Mouse (Mus musculus) T-helper 1 cell (primary cell): ENCODE data around the gene Gm7102.
"Not testable (repeated sequence)": the region's sequence is repeated elsewhere in the genome, so short reads cannot be mapped to it uniquely, and the experiment has no call there.

Source experiments
- in situ Hi-C: fragments of 300-600 bp; cut with MboI, MseI; formaldehyde crosslinking; loops from one replicate; pipeline ENCODE4 v1.15.1; 2025; ENCODE audit warnings: high pct_unique_total_duplicates

Gm7102 gene

DNA sequence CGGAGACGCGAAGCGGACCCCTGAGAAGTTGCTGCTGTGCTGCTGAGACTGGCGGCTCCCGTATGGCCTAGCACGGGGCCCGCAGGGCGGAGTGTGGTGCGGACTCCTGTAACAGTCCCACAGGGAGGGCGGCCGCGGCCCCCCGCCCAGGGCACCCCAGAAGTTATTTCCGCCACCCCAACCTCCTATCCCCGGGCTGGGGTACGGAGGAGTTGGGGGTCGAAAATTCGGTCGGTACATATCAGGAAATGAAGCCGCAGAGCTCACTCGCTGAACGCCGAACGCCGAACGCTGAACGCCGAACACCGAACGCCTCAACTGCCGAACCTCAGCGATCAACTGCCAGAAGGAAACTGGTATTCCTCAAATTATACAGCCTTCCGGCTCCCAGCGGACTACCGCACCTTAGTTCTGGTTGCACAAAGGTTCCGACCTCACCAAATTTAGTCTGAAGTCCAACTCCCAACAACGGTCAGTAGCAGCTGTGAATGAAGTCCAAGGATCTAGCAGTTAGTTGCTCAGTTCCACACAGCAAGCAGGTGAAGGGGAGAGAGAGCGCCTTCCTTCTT, at the start of gene Gm7102:
TSS of gene Gm7102 (minus strand) at position 554 of the 569 bp plus-strand sequence.
- in situ Hi-C loops: no loop called here

DNA sequence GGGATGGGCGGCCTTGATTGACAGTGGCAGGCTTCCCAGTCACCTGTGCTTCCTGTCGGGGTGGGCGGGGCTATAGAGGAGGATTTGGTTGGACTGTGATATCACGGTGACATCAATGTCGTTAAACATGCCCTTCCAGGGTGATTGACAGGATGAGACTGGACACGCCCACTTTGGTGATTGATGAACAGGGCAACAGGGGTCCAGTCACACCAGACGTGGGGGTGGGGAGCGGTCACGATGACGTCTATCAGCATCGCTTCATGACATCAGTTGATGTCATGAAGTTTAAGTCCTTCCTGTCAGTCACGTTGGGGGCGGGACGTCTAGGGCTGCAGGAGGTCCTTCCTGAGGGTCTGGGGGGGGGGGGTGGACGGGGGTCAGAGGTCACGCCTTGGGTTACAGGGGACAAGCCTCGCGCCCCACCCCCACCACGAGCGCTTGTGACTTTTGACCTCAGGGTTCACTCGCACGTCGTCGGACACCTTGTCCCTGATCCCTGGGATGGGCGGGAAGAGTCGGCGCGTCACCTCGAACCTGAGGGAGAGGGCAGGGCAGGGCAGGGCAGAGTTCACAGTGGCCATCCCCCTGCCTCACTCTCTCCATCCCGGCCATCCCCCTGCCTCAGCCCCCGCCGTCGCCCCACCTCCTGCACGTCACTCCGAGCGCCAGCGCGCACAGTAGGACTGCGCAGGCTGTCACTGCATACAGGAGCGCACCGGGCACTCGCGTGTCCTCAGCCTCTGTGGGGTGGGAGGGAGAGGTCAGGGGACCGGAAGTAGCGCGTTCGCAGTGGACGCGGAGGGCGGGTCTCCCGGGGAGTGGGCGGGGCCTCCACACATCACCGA, 48.8 kb upstream of the Gm7102 start:
- in situ Hi-C loops: loop anchor here (5.0 kb wide), 1 partner anchor 353 kb away; the partner anchor contains the start of gene Prdx3

GRCm38 (mm10) chr19:61223706-61224328, 47.7 kb upstream of the Gm7102 start:
- in situ Hi-C loops: no loop called here

DNA sequence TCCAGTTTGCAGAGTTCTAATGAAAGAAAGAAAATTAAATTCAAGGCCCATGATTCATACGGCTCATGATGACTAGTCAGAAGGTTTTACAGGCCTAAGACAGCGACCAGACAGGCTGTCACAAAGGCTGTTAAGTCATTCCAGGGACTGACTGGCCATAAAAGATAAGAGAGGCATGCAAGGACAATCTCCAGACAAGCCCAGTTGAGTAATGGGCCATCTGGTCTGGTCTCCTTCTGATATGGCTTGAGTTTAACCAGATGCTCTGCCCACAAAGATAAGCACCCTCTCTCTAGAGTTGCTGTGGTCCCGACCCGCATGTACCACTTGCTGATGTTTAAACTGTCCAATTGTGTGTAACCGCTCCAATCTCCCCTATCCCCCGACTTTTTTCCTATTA, 31.4 kb upstream of the Gm7102 start:
- in situ Hi-C loops: not testable (repeated sequence)

DNA sequence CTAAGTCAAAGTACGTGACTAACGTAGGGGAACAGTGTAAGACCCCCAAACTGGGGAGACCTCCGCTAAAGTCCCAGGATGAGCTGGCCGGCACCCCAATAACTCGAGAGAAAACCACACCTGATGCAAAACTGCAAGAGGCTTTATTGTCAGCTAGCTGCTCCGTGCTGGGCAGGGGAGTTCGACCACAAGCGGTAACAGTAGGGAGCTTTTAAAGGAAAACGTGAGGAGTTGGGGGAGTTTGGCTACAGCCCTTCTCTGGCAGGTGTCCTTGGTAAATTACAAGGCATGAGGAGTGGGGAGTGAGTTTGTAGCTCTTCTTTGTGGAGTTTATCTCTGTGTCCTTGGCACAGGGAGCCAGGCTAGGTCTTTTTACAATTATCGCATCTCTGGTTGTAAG, 23.7 kb upstream of the Gm7102 start:
- in situ Hi-C loops: loop anchor here (5.0 kb wide), 1 partner anchor 67 kb away; no protein-coding TSS in a partner anchor

GRCm38 (mm10) chr19:61199316-61199715, 23.2 kb upstream of the Gm7102 start:
- in situ Hi-C loops: loop anchor here (5.0 kb wide), 1 partner anchor 68 kb away; no protein-coding TSS in a partner anchor

GRCm38 (mm10) chr19:61183590-61183989, 7.5 kb upstream of the Gm7102 start, which contains the start of gene Gm6020:
TSS of gene Gm6020 (plus strand) at chr19:61183890.
- in situ Hi-C loops: not testable (repeated sequence)

- in situ Hi-C loops: no loop called here
Measured at GRCm38 (mm10) chr19:61151701-61152420, 24.2 kb downstream of the Gm7102 start.

DNA sequence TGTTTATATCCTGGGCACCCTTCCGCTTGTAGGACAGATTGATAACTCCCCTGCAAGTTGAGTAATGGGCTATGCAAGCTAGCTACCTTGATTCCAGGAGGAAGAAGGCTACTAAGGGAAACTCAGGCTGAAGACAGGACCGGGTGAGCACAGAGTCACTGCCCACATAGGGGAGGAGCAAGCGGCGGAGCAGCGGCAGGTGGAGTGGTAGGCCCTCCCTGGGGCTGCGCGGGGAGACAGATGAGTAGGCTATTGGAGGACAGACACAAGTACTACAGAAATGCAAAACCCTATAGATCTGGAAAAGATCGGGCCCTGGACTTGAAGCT, 24.8 kb downstream of the Gm7102 start:
- in situ Hi-C loops: no loop called here

GRCm38 (mm10) chr19:61141299-61141698, 34.8 kb downstream of the Gm7102 start:
- in situ Hi-C loops: no loop called here

DNA sequence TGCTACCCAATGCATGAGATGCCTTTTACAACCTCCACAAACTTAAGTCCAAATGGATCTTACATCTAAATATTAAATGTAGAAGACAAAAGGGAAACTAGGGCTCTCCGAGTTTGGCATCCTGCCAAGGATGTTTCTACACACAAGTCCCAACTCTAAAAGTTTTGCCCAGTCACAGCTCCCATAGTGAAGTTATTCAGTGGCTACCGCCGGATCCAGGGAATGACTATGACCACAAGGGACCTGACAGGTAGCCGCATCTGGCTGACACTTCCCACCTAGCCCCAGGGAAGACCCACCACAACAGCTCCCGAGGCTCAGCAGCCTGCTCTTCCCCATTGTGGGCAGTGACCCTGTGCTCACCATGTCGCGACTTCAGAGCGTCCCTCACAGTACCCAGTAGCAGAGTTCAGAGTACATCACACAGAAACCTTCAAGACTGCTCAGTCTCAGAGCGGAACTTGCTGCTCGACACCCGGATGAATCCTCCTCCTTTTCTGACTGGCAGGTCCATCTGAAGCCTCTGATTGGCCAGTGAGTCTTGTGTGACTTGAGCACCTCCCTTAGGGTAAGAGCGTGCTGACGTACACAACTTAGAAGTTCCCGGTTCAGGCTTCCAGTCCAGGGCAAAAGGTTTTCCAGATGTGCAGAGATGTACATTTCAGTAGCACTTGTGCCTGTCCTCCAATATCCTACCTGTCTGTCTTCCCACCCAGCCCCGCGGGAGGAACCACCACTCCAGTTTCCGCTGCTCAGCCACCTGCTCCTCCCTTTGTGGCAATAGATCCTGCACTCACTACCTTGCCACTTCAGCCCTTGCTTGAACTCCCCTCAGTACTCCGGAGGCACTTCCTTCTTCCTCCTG, 35.5 kb downstream of the Gm7102 start, which contains the start of gene Zfp950:
TSS of gene Zfp950 (minus strand) at position 499 of the 865 bp plus-strand sequence.
- in situ Hi-C loops: no loop called here

GRCm38 (mm10) chr19:61138655-61139054, 37.5 kb downstream of the Gm7102 start:
- in situ Hi-C loops: no loop called here

- in situ Hi-C loops: no loop called here
Measured at GRCm38 (mm10) chr19:61131096-61131495, 45.0 kb downstream of the Gm7102 start.
